Mouse (Mus musculus) right cerebral cortex, postnatal 14 days (tissue): Measurements from ENCODE around the gene Orc6.

ENCODE experiments used
- DNase-seq: peaks from one replicate; pipeline ENCODE4 v3.0.0; 2022

The Orc6 gene

DNA sequence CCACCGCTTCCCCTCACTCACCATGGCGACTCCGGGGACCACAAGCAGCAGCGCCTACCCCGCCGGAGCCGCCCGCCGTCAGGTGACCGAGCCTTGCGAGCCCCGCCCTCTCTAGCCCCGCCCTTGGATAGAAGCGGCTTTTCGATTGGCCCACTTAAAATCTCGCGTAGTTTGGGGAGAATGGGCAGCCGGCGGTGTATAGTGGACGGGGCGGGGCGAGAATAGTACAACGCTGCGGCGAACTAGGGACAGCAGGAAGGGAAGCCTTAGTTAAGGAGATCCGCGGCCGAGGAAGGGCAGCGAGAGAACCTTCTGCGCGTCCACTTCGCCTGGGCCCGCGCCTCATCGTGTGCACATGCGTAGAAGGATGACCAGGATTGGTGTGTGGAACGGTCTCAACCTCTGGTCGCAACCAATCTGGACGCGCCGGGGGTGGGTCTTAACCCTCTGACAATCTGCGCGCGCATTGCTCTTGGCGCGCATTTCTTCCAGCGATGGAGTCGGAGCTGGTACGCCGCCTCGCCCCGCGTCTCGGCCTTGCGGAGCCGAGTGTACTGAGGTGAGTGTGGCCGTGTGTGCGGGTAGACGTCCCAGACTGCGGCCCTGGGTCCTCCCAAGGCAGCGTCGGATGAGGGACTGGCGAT lies at the start of gene Orc6, which contains the start of gene Vps35:
Orc6 (plus strand) TSS at position 199 of the 644 bp plus-strand sequence.
Vps35 (minus strand) TSS at position 369 of the 644 bp plus-strand sequence.
- peak; percentile 97 for DNase-seq

- no peak for DNase-seq
Measured at GRCm38 (mm10) chr8:85286846-85287245, 12.6 kb upstream of the Orc6 start.

DNA sequence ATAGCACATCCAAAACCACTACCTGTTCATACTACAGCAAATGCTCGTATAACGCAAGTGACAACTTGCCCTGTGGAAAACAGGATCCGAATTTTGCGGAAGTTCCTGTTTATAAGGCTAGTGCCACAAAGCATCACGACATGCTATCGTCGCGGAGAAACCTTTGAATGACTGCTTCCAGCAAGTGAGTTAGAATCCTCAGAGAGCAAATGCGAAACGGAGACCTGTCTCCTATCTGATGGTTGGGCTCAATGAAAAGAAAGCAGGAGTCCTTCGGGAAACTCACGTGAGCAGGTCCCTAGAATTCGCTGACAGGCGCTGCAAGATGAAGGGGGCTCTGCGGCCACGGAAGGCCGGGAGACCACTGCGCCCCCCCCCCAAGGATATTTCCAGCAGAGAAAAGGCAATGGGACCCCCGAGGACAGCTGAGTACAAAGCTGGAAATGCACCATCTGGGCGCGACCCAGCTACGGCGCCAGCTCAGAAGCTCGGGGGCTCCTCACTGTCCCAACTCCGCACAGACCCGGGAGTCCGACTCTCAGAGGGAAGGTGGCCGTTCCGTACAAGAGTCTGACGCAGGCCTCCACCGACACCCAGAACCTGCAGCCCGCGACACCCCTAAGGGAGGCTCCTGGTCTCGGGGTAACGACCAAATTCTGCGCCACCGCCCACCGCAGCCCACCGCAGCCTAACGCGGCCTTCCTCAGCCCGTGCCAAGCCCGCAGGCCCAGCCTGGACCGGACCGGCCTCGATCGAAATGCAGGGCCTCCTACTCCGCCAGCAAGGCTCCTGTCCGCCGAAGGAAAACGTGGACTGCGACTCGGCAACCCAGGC lies 615 bp upstream of the Orc6 start:
- DNase-seq = no peak

GRCm38 (mm10) chr8:85301941-85302340 lies 2.5 kb downstream of the Orc6 start:
- DNase-seq = no peak

DNA sequence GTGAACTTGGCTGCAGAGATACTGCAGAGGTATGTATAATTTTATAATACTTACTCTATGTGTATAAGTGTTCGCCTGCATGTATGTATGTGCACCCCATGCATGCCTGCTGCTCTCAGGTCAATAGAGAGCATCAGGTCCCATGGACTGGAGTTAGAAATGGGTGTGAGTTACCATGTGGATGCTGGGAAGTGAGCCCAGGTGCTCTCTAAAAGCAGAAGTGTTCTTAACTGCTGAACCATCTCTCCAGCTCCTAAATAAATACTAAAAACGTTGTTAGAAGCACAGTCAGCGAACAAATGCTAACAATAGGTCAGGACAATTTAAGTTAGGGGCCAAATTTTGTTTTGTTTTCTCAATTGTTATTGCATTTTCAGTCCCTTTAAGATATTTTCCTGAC lies 3.5 kb downstream of the Orc6 start:
- DNase-seq = no peak

DNA sequence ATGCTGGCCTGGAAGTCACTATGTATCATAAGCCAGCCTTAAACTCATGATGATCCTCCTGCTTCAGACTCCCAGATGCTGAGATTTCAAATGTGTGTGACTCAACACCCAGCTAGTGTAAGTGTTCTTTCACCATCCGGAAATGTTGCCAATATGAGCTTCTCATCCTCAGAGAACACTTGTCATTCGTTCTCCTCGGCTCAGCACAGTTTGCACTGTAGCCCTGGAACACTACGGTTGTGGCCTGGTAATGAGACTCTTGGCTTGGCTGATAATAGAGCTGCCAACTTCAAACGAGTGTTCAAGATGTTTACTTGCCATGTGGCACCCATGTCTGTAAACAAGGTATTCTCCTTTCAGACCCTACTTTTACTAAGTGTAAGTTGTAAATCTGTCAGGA lies 4.1 kb downstream of the Orc6 start:
- DNase-seq = no peak

- DNase-seq = no peak
Measured at GRCm38 (mm10) chr8:85308564-85308963, 9.1 kb downstream of the Orc6 start.

DNA sequence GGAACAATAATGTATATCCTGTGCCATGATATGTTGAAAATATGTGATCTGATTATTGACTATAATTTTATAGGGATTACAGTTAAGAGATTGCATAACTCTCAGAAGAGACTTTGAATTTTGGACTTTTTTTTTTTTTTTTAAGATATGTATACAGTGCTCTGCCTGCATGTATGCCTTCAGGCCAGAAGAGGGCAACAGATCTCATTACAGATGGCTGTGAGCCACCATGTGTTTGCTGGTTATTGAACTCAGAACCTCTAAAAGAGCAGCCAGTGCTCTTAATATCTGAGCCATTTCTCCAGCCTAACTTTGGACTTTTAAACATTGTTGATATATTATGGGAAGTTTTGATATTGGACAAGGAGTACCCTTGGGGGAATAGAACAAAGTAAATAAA lies 12.3 kb downstream of the Orc6 start:
- DNase-seq = no peak

- DNase-seq = no peak
Measured at GRCm38 (mm10) chr8:85313036-85313435, 13.6 kb downstream of the Orc6 start.

- no peak for DNase-seq
Measured at GRCm38 (mm10) chr8:85318534-85318933, 19.1 kb downstream of the Orc6 start.

GRCm38 (mm10) chr8:85321981-85322380 lies 22.5 kb downstream of the Orc6 start:
- no peak for DNase-seq

DNA sequence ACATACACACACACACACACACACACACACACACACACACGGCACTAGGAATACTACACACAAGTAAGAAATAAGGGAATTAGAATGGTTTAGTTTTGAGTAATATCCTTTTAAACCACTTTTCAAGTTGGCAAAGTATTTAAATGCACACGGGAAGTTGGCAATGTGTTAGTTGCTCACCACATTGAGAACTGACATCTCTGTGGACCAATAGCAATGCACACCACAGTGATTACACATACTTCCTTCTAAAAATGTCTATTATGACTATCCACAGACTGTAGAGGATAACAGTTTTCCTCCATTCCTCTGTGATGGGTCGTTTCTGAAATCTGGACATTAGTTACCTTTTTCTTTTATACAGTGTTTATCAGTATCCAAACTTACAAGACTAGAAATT lies 23.7 kb downstream of the Orc6 start:
- DNase-seq = no peak

GRCm38 (mm10) chr8:85327036-85327435 lies 27.6 kb downstream of the Orc6 start:
- no peak for DNase-seq

- no peak for DNase-seq
Measured at GRCm38 (mm10) chr8:85329506-85329905, 30.1 kb downstream of the Orc6 start.

DNA sequence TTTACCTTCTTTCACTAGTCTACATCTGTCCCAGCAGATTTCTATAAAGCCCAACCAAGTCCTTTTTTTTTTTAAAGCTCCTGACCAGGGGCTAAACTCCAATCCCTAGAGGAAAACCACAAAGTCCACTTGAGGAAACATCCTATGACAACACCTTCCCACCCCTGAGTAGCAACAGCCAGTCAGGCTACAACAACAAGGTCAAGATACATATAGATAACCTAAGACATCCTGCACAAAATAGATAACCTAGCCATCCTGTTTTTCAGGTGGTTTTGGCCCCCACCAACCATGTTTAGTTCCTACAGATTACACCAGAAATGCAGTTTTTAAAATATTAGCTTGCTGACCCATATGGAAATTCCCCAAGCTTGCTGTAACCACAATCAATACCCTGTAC lies 35.7 kb downstream of the Orc6 start:
- no peak for DNase-seq

- DNase-seq = no peak
Measured at GRCm38 (mm10) chr8:85336211-85336933, 36.9 kb downstream of the Orc6 start.

GRCm38 (mm10) chr8:85337681-85338080 lies 38.2 kb downstream of the Orc6 start:
- no peak for DNase-seq

DNA sequence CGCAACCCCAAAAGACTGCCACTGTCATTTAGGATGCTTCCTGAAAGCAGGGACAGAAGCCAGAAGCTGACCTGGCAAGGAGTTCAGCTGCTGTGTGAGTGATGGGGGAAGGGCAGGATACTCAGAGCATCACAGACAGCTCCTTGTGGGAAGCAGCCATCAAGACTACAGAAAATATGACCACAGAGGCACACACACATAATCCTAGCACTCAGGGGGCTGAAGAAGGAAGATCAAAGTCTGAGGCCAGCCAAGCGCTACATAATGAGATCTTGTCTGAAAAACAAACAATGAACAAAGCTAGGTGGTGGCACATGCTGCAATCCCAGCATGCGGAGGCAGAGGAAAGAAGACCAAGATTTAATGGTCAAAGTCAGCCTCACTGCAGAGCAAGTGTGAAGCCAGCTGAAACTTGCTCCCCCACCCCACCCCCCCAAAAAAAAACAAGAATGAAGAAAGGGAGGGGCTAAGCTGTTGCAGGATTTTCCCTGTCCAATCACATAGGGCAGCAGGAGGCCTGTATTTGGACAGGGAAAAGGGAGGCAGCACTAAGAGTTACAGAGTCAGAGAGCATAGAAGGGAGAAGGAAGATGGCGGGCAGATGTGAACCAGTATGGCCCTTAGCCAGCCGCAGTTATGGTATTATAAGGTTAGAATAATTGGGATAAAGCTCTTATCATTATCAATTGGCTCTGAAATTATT lies 40.6 kb downstream of the Orc6 start:
- no peak for DNase-seq

- DNase-seq = no peak
Measured at GRCm38 (mm10) chr8:85353287-85353686, 53.9 kb downstream of the Orc6 start.
